Mouse (Mus musculus): Measurements from ENCODE around the gene Antxr1. TPM values are rescaled to one million over a fixed set of nuclear protein-coding genes. Genes with fewer than 3 reads are reported as not detected.

Antxr1 gene
- polyA plus RNA-seq, 1 experiment from 2014 or later = 5.5 TPM

Other genes starting within 250 kb of the Antxr1 start
- 0.13 and 0.21 TPM in 2 replicates for gene D6Ertd527e, start 231.1 kb downstream of the Antxr1 start, polyA plus RNA-seq (2014; fragmentation: Nextera tagmentation; extraction: Ambion mirVana)
- not detected in 2 replicates for gene Gkn1, start 15.1 kb upstream of the Antxr1 start, polyA plus RNA-seq (2014; fragmentation: Nextera tagmentation; extraction: Ambion mirVana)
- not detected in 2 replicates for gene Gkn2, start 37.5 kb upstream of the Antxr1 start, polyA plus RNA-seq (2014; fragmentation: Nextera tagmentation; extraction: Ambion mirVana)
- gene Gkn3, start 53.1 kb upstream of the Antxr1 start, polyA plus RNA-seq (2014; fragmentation: Nextera tagmentation; extraction: Ambion mirVana) = 0.25 and 0.39 TPM in 2 replicates
- not detected in 2 replicates for gene Bmp10, start 93.2 kb upstream of the Antxr1 start, polyA plus RNA-seq (2014; fragmentation: Nextera tagmentation; extraction: Ambion mirVana)
- 2.8 and 3.2 TPM in 2 replicates for gene Arhgap25, start 197.4 kb upstream of the Antxr1 start, polyA plus RNA-seq (2014; fragmentation: Nextera tagmentation; extraction: Ambion mirVana)